Mouse (Mus musculus): ENCODE results near the gene Cd59b. TPM values are rescaled to one million over a fixed set of nuclear protein-coding genes. Genes with fewer than 3 reads are reported as not detected.
"Not testable (repeated sequence)": the region's sequence is repeated elsewhere in the genome, so short reads cannot be mapped to it uniquely, and the experiment has no call there.

Gene Cd59b
- total RNA-seq, 2 experiments from 2014 or later: 6.6 to 54.2 TPM

- not testable (repeated sequence) for ATAC-seq (replicated peaks; ENCODE audit: low FRiP score, poor library complexity, severe bottlenecking)
Observed at GRCm38 (mm10) chr2:104111170-104111797, 41.6 kb downstream of the Cd59b start.

- not testable (repeated sequence) for ATAC-seq (replicated peaks; ENCODE audit: low FRiP score, poor library complexity, severe bottlenecking)
Observed at GRCm38 (mm10) chr2:104113563-104113962, 43.9 kb downstream of the Cd59b start.

GRCm38 (mm10) chr2:104114898-104115297, 45.2 kb downstream of the Cd59b start:
- no peak for ATAC-seq (replicated peaks; ENCODE audit: low FRiP score, poor library complexity, severe bottlenecking)

- not testable (repeated sequence) for ATAC-seq (replicated peaks; ENCODE audit: low FRiP score, poor library complexity, severe bottlenecking)
Observed at GRCm38 (mm10) chr2:104117173-104117572, 47.5 kb downstream of the Cd59b start.

GRCm38 (mm10) chr2:104119097-104119496, 49.4 kb downstream of the Cd59b start:
- ATAC-seq (replicated peaks; ENCODE audit: low FRiP score, poor library complexity, severe bottlenecking): no peak

GRCm38 (mm10) chr2:104120312-104120711, 50.7 kb downstream of the Cd59b start:
- no peak for ATAC-seq (replicated peaks; ENCODE audit: low FRiP score, poor library complexity, severe bottlenecking)

- ATAC-seq (replicated peaks; ENCODE audit: low FRiP score, poor library complexity, severe bottlenecking): peak; percentile 66
Observed at GRCm38 (mm10) chr2:104121681-104122504, 52.2 kb downstream of the Cd59b start.

DNA sequence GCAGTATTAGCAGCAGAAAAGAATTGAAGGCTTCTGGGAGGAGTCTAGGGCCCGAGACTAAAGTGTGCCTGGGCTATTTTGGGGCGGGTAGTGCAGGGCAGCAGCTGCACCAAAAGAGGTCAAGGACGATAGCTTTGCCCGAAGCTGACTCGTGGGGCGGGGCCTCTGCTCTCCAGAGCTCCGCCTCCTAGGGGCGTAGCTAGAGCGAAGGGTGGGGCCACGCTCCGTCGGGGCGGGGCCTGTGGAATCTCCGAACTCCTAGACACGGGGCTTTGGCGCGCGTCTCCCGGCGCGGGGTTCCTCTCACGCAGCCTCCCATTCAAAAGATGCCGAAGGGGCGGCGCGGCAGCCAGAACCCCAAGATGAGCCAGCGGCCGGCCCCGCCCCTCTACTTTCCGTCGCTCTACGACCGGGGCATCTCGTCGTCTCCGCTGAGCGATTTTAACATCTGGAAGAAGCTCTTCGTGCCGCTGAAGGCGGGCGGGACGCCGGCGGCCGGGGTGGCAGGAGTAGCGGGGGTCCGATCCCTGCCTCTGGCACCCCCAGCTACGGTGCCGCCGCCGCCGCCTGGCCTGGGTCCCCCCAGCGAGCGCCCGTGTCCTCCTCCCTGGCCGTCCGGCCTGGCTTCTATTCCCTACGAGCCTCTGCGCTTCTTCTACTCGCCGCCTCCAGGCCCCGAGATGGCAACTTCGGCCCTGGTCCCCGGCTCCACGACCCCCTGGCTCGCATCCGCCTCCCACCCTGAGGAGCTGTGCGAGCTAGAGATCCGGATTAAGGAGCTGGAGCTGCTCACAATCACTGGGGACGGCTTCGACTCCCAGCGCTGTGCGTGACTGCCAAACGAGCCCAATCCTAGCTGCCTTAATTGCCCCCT, 53.1 kb downstream of the Cd59b start, which contains the start of gene A930018P22Rik:
A930018P22Rik (plus strand) TSS at position 265 of the 874 bp plus-strand sequence.
- peak; percentile 83 for ATAC-seq (replicated peaks; ENCODE audit: low FRiP score, poor library complexity, severe bottlenecking)

GRCm38 (mm10) chr2:104123540-104123939, 53.9 kb downstream of the Cd59b start:
- peak; percentile 7 for ATAC-seq (replicated peaks; ENCODE audit: low FRiP score, poor library complexity, severe bottlenecking)

- ATAC-seq (replicated peaks; ENCODE audit: low FRiP score, poor library complexity, severe bottlenecking): no peak
Observed at GRCm38 (mm10) chr2:104124071-104124470, 54.4 kb downstream of the Cd59b start.

DNA sequence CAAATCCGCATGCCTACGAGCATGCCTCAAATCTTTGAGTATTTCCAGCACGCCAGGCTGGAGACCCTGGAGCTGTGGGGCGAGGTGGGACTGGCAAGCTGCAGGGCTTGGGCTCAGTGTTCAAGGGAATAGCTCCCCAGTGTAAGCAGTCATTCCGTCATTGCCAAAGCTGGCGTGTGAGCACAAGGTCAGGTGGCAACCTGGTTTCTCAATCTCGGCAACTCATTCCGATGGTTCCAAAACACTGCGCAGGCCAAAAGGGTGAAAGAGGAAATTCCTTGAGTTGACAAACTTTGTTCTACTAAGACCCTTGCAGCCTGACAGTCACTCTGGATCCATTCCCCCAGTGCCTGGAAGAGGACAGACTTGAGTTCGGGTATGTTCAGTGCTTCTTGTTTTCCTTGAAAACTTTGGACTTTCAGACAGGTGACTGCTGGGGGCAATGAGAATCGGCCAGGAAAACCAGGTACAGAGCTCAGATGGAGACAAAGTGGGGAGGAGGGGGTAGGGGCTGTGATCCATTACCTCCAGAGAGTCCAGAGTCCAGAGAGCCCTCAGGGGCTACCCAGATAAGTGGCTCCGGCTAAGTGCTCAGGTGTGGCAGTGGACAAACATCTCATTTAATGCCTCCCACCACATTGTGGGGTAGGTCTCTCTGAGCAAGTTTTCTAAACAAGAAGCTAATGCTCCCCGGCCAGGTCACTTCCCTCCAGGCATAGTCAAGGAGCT, 59.3 kb downstream of the Cd59b start:
- ATAC-seq (replicated peaks; ENCODE audit: low FRiP score, poor library complexity, severe bottlenecking): no peak

DNA sequence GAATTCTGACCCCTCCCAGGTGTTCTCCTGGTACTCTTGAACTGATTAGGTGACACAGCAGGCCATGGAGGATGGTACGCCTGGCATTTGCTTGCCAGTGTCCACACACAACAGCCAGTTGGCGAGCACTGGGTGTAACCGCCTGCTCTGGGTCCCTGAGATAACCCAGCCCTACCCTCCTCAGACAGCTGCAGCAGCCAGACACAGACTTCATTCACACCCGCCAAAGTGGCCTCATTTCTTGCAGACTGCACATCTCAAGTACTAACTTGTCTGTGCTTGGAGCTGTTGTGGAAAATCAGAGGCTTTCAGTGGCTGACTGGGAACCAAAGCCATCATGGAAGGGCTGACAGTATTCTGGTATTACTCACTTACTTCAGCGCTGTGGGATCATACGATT, 60.5 kb downstream of the Cd59b start:
- ATAC-seq (replicated peaks; ENCODE audit: low FRiP score, poor library complexity, severe bottlenecking): peak; percentile 94

GRCm38 (mm10) chr2:104130969-104131368, 61.3 kb downstream of the Cd59b start:
- ATAC-seq (replicated peaks; ENCODE audit: low FRiP score, poor library complexity, severe bottlenecking): peak; percentile 67

DNA sequence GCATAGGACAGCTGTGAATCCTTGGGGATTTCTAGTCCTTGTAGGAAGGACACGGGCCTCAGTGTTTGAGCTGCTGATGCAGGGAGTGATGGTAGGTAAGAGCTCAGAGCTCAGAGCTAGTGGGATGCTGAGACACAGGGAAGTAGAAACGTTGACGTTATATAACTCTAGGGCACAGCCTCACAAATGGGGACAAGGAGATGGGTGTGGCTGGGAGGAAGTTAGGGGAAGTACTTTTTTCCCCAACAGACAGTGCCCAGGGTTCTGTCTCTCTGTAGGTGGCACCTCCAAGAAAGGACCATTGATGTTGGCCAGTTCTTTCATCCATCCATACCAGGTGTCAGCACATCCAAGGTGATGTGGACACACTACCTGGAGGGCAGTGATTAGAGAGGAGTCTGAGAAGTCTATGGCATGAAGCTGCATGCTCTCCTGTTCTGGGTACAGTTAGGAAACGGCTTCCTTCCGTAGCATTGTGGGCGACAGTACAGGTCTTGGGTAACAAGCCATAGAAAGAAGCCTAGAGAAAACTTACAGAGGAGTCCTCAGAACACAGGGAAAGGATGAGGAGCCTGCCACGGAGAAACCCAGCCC, 62.7 kb downstream of the Cd59b start:
- no peak for ATAC-seq (replicated peaks; ENCODE audit: low FRiP score, poor library complexity, severe bottlenecking)

- ATAC-seq (replicated peaks; ENCODE audit: low FRiP score, poor library complexity, severe bottlenecking): no peak
Observed at GRCm38 (mm10) chr2:104133042-104133810, 63.6 kb downstream of the Cd59b start.

GRCm38 (mm10) chr2:104134150-104135056, 64.8 kb downstream of the Cd59b start:
- 0 out of 2 replicates have a peak, but pooled peaks have one; percentile 39 for ATAC-seq (replicated peaks; ENCODE audit: low FRiP score, poor library complexity, severe bottlenecking)

- no peak for ATAC-seq (replicated peaks; ENCODE audit: low FRiP score, poor library complexity, severe bottlenecking)
Observed at GRCm38 (mm10) chr2:104135920-104136319, 66.3 kb downstream of the Cd59b start.

Measured in erythroblast, adult 5-6 weeks (primary cell).